Mouse (Mus musculus): Measurements from ENCODE around the gene 1700029F12Rik.

DNA sequence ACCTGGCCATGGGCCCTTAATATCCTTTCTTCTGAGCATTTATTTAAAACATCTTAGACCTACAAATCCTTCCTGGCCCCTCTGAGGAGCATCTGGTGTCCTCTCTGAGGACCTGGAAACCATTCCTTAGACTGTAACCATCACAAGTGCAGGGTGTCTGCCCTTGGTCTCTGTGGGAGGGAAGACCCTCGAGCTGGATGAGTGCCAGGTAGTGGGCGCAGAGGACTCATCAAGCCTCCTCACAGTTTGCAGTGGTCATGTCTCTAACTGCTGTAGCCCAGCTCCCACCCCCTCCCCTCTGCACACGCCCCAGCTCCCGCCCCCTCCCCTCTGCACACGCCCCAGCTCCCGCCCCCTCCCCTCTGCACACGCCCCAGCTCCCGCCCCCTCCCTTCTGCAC is 26.2 kb upstream of the 1700029F12Rik start:
- TF ChIP-seq POLR2A (IDR thresholded peaks at IDR 0.05; ENCODE audit: extremely low read depth, insufficient read depth, low read length) (no peak), CTCF (IDR thresholded peaks at IDR 0.05; ENCODE audit: low read depth, low read length) (no peak)
